Mouse (Mus musculus) stomach, embryonic 15.5 days (tissue): Measurements from ENCODE around the gene Plcd4. TPM values are rescaled to one million over a fixed set of nuclear protein-coding genes. Genes with fewer than 3 reads are reported as not detected.

Experiments used
- ATAC-seq: fragments of 200-750 bp; cut with Nextera tagmentation; 2 replicates; pipeline ENCODE4 v1.8.0; 2017; ENCODE audit warnings: low read depth, moderate number of reproducible peaks, moderate TSS enrichment; ENCODE audit not compliant: insufficient read depth, low FRiP score
- H3K27ac ChIP-seq: fragments of 300-500 bp; sonication (generic); 2 replicates; pipeline ENCODE4 v1.5.1; 2015; ENCODE audit warnings: mild to moderate bottlenecking, inconsistent platforms
- H3K27me3 ChIP-seq: fragments of 300-500 bp; sonication (generic); replicated peaks from 2 replicates; pipeline ENCODE4 v1.6.1; 2015; ENCODE audit warnings: inconsistent platforms
- H3K36me3 ChIP-seq: fragments of 300-500 bp; sonication (generic); 2 replicates; pipeline ENCODE4 v1.6.1; 2015; ENCODE audit warnings: inconsistent platforms
- H3K4me1 ChIP-seq: fragments of 300-500 bp; sonication (generic); 2 replicates; pipeline ENCODE4 v1.6.1; 2015; ENCODE audit warnings: inconsistent platforms
- H3K4me2 ChIP-seq: fragments of 300-500 bp; sonication (generic); 2 replicates; pipeline ENCODE4 v1.6.1; 2015; ENCODE audit warnings: mild to moderate bottlenecking, inconsistent platforms
- H3K4me3 ChIP-seq: fragments of 300-500 bp; sonication (generic); replicated peaks from 2 replicates; pipeline ENCODE4 v1.5.1; 2015; ENCODE audit warnings: inconsistent platforms
- H3K9ac ChIP-seq: fragments of 300-500 bp; sonication (generic); 2 replicates; pipeline ENCODE4 v1.6.1; 2015; ENCODE audit warnings: inconsistent platforms
- H3K9me3 ChIP-seq: fragments of 300-500 bp; sonication (generic); 2 replicates; pipeline ENCODE4 v1.6.1; 2016; ENCODE audit warnings: inconsistent platforms
- WGBS: fragments of 180-500 bp; shearing (Covaris S2); methylation state at CpG from one replicate; pipeline ENCODE4 v1.1.7; 2015; 5-methylcytosine and 5-hydroxymethylcytosine counted together
- microRNA-seq: library from miRNA; unstranded; fragments of <30 nt; microRNA quantifications from one replicate; pipeline ENCODE4, GENCODE M21; 2016
- polyA plus RNA-seq: library from polyadenylated mRNA; unstranded; fragments of >200 nt; fragmentation: Nextera tagmentation; extraction: Ambion mirVana; gene quantifications from 2 replicates; pipeline ENCODE4 v1.2.1, GENCODE M21; 2015

Gene Plcd4
- polyA plus RNA-seq, 1 experiment from 2014 or later = 0.69 TPM

DNA sequence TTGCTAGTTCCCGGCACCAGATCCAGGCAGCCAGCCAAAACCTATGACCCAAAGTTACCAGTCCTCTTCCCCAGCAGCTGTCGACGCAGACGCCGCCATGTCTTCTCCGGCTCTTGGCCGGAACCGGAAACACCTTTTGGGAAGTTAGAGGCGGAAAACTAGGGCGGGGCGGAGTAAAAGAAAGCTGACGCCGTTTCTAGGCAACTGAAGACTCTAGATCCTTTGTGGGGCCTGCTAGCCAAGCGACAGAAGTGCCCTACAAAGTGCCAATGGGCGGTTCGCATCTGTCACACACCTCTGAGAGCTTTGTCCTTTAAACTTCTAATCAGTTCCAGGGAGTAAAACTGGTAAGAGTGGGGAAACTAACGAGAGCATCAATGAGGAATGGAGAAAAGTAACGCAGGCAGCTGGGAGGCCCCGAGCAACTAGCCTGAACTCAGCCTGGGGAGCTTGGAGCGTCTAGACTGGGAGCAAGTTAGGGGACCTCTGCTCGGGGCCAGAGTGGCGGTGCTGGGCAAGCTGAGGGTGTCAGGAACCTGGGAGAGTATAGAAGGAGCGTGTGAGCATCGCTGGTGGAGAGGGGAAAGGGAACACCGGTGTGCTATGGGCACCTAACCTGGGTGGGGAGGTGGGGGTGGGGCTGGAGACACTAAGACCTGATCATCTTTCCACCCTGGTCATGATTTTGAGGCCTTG lies 58.7 kb downstream of the Plcd4 start, which contains the start of the genes Rnf25 and Stk36:
Rnf25 (minus strand) TSS at position 131 of the 696 bp plus-strand sequence.
Stk36 (plus strand) TSS at position 179 of the 696 bp plus-strand sequence.
- peak within 1 kb of the TSS; percentile 86 for H3K9ac ChIP-seq
- H3K4me2 ChIP-seq = peak within 1 kb of the TSS; percentile 81
- no peaks in the 10 kb centered on the region for H3K27me3 ChIP-seq
- 8% methylated on average over 25 of the region's 25 CpGs for WGBS
- no peaks in the 10 kb centered on the region for H3K9me3 ChIP-seq
- H3K27ac ChIP-seq = peak within 1 kb of the TSS; percentile 63
- ATAC-seq = peak; percentile 84
- peaks cover 5% of the 10 kb centered on the region for H3K4me1 ChIP-seq
- peaks cover 15% of the 10 kb centered on the region for H3K36me3 ChIP-seq
- peak within 1 kb of the TSS; percentile 91 for H3K4me3 ChIP-seq

Small RNAs within 50 kb of the gene (microRNA-seq; reads per million reads assigned to microRNA genes)
- gene Gm25035 = not detected

Other genes starting within 250 kb of the Plcd4 start
- 68.3 and 73.4 TPM in 2 replicates for gene Tmbim1, start 237.3 kb upstream of the Plcd4 start, polyA plus RNA-seq
- 0.53 and 0.55 TPM in 2 replicates for gene Catip, start 180.8 kb upstream of the Plcd4 start, polyA plus RNA-seq
- gene Slc11a1, start 167.7 kb upstream of the Plcd4 start, polyA plus RNA-seq = 6.1 and 6.6 TPM in 2 replicates
- gene Ctdsp1, start 151.4 kb upstream of the Plcd4 start, polyA plus RNA-seq = 82.9 and 86.2 TPM in 2 replicates
- 32.2 and 41.1 TPM in 2 replicates for gene Vil1, start 133.5 kb upstream of the Plcd4 start, polyA plus RNA-seq
- 51.1 and 57.6 TPM in 2 replicates for gene Cnot9, start 36.8 kb upstream of the Plcd4 start, polyA plus RNA-seq
- gene Usp37, start 1.4 kb downstream of the Plcd4 start, polyA plus RNA-seq = 24.1 and 26.6 TPM in 2 replicates
- gene Zfp142, start 45.4 kb downstream of the Plcd4 start, polyA plus RNA-seq = 5.8 and 5.9 TPM in 2 replicates
- 16.5 and 17.1 TPM in 2 replicates for gene Bcs1l, start 45.4 kb downstream of the Plcd4 start, polyA plus RNA-seq
- 31.4 and 31.8 TPM in 2 replicates for gene Rnf25, start 58.5 kb downstream of the Plcd4 start, polyA plus RNA-seq
- 3.3 and 5.9 TPM in 2 replicates for gene Stk36, start 58.6 kb downstream of the Plcd4 start, polyA plus RNA-seq
- 9.1 and 9.4 TPM in 2 replicates for gene Ttll4, start 118.9 kb downstream of the Plcd4 start, polyA plus RNA-seq
- gene Cyp27a1, start 170.7 kb downstream of the Plcd4 start, polyA plus RNA-seq = 6.1 and 7.9 TPM in 2 replicates
- gene Prkag3, start 206.3 kb downstream of the Plcd4 start, polyA plus RNA-seq = 0.28 and 0.36 TPM in 2 replicates
- gene Wnt6, start 229.0 kb downstream of the Plcd4 start, polyA plus RNA-seq = 1.4 and 1.8 TPM in 2 replicates
- 2.6 and 3.5 TPM in 2 replicates for gene Wnt10a, start 248.6 kb downstream of the Plcd4 start, polyA plus RNA-seq